Mouse (Mus musculus) testis, adult 2 months (tissue): ENCODE results near the gene Gm20532. TPM values are rescaled to one million over a fixed set of nuclear protein-coding genes. Genes with fewer than 3 reads are reported as not detected.

Experiments used
- H3K27ac ChIP-seq: fragments of 200-500 bp; 2 replicates; pipeline ENCODE4 v1.5.1; 2012; ENCODE audit warnings: low read depth, low read length; ENCODE audit not compliant: control insufficient read depth, insufficient read depth
- H3K27me3 ChIP-seq: fragments of 200-500 bp; 2 replicates; pipeline ENCODE4 v1.6.1; 2012; ENCODE audit warnings: mild to moderate bottlenecking, low read length, moderate library complexity; ENCODE audit not compliant: control insufficient read depth, insufficient read depth
- H3K36me3 ChIP-seq: fragments of 200-500 bp; 2 replicates; pipeline ENCODE4 v1.6.1; 2012; ENCODE audit warnings: mild to moderate bottlenecking, low read length; ENCODE audit not compliant: control insufficient read depth, insufficient read depth
- H3K4me1 ChIP-seq: fragments of 200-500 bp; 2 replicates; pipeline ENCODE4 v1.6.1; 2012; ENCODE audit warnings: low read length; ENCODE audit not compliant: control insufficient read depth, insufficient read depth
- H3K4me3 ChIP-seq: fragments of 200-500 bp; 2 replicates; pipeline ENCODE4 v1.5.1; 2012; ENCODE audit warnings: low read depth, mild to moderate bottlenecking, low read length, moderate library complexity, mixed read lengths; ENCODE audit not compliant: control insufficient read depth
- CTCF ChIP-seq: fragments of 200-500 bp; IDR thresholded peaks from 2 replicates; pipeline ENCODE4 v1.5.1; 2012; ENCODE audit warnings: low read depth, mild to moderate bottlenecking, inconsistent platforms, low read length, moderate library complexity; ENCODE audit not compliant: control insufficient read depth, insufficient read depth, insufficient replicate concordance
- POLR2A ChIP-seq: fragments of 200-500 bp; IDR thresholded peaks from 2 replicates; pipeline ENCODE4 v1.6.1; 2012; ENCODE audit warnings: low read depth, mild to moderate bottlenecking, inconsistent platforms, low read length, moderate library complexity; ENCODE audit not compliant: control insufficient read depth
- polyA plus RNA-seq: library from polyadenylated mRNA; depleted of rRNA; stranded (reverse); fragments of >200 nt; gene quantifications from 2 replicates; pipeline ENCODE4 v1.2.3, GENCODE M21; 2012

Gm20532 gene
- polyA plus RNA-seq, 1 experiment: not detected

DNA sequence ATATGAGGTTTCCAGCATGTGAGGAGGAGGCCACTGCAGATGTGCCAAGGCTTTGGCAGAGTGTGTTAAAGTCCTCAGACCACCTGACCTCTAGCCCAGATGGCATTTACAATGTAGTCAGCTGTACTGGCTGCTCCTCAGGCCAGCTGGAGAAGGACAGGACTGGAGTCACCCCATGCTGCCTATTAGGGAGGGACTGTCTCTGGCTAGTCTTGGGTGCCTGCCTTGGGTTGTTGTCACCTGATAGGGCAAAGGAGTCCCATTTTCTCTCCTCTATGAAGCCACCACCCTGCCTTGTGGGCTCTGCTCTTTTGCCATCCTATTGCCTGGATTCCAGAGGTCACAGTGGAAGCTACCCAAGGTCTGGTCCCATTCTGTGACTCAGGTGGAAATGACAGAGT is 22.8 kb downstream of the Gm20532 start:
- Histone ChIP-seq H3K4me3 (no peak overlapping the region), H3K27ac (no peak overlapping the region), H3K27me3 (peaks cover 2% of the 10 kb centered on the region; the same call in 1 of the 2 replicates), H3K4me1 (peaks cover 3% of the 10 kb centered on the region; the same call in 1 of the 2 replicates), H3K36me3 (no peaks in the 10 kb centered on the region)
- TF ChIP-seq CTCF (no peak), POLR2A (no peak)

DNA sequence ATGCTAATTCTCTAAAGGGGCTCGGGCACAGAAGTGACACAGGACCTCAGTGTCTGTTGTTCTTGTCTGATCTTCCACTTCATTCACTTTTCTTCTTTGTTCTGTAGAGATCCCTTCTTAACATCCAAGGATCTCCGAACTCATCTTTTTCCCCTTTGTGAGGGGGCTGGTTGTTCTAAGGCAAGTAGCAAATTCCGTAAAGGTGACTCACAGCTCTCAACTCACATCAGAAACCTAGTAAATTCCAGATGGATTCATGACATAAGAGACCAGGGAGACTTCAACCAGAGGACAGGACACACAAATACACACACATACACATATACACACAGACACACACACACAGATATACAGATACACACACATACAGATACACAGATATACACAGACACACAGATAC is 24.1 kb downstream of the Gm20532 start:
- TF ChIP-seq CTCF (no peak), POLR2A (no peak)
- Histone ChIP-seq H3K36me3 (no peaks in the 10 kb centered on the region), H3K27ac (no peak overlapping the region)

DNA sequence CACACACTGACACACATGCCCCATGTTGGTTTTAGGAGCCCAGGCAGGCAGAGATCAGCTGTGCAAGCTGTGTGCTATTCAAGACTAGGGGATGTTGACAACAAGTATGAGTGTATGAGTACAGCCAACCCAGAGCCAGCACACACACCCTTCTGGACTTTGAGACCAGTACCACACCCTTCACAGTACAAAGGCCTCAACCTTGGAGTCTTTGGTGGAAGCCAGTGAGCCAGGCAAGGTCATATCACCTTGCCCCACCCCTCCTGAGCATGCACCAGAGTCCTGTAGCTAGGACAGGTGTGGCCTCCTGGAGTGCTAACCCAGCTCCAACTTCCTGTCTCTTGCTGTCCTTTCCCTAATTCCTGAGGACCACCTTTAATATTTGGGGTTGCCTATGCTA is 24.6 kb downstream of the Gm20532 start:
- Histone ChIP-seq H3K27ac (no peak overlapping the region), H3K4me3 (no peak overlapping the region), H3K4me1 (no peaks in the 10 kb centered on the region; the same call in 1 of the 2 replicates), H3K36me3 (no peaks in the 10 kb centered on the region), H3K27me3 (no peaks in the 10 kb centered on the region)
- TF ChIP-seq CTCF (no peak), POLR2A (no peak)

More for the DNA sequence above, 24.1 kb downstream of the Gm20532 start:
- Histone ChIP-seq H3K4me1 (no peaks in the 10 kb centered on the region; the same call in 1 of the 2 replicates), H3K4me3 (no peak overlapping the region), H3K27me3 (no peaks in the 10 kb centered on the region)

DNA sequence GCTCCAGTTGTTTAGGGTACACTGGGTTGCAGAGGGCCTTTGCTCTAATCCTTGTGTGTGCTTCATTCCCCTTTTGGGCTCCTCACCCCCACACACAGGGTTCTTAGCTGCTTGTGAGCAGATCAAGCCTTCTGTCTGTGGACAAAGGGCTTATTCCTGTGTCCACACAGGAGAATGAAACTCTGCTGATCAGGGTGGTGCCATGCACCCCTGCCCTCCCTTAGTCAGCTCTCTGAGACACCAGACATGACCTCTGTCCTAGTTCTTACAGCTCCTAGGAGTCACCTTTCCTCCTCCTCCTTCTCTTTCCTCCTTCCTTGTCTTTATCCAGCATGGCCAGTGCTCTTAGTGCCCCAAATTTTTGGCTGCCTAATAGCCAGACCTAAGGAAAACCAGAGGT is 25.5 kb downstream of the Gm20532 start:
- TF ChIP-seq POLR2A: no peak
- TF ChIP-seq CTCF: no peak
- Histone ChIP-seq H3K4me3 (no peak overlapping the region), H3K27ac (no peak overlapping the region), H3K27me3 (no peaks in the 10 kb centered on the region), H3K4me1 (no peaks in the 10 kb centered on the region; the same call in 1 of the 2 replicates), H3K36me3 (no peaks in the 10 kb centered on the region)

DNA sequence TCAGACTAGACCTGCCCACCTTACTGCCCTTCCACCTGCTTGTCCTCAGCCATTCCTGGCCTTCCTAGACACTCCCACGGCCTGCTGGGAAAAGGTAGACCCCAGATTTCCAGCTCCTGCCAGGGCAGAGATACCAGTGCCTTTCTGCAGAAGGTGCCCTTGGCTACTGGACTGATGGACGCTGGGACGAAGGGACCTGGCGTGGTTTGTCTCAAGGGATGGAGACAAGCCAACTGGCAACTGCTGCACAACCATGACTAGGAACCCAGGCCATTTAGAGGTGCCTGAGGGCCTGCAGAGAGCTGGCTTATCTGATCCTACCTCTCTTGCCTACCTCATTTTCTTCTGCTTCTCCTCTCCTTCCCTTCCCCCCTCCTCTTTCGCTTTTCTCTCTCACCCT is 28.5 kb downstream of the Gm20532 start:
- no peak overlapping the region for H3K4me3 ChIP-seq
- H3K27ac ChIP-seq: no peak overlapping the region
- H3K36me3 ChIP-seq: no peaks in the 10 kb centered on the region
- no peaks in the 10 kb centered on the region for H3K27me3 ChIP-seq
- no peaks in the 10 kb centered on the region for H3K4me1 ChIP-seq
- TF ChIP-seq POLR2A (no peak), CTCF (no peak)

DNA sequence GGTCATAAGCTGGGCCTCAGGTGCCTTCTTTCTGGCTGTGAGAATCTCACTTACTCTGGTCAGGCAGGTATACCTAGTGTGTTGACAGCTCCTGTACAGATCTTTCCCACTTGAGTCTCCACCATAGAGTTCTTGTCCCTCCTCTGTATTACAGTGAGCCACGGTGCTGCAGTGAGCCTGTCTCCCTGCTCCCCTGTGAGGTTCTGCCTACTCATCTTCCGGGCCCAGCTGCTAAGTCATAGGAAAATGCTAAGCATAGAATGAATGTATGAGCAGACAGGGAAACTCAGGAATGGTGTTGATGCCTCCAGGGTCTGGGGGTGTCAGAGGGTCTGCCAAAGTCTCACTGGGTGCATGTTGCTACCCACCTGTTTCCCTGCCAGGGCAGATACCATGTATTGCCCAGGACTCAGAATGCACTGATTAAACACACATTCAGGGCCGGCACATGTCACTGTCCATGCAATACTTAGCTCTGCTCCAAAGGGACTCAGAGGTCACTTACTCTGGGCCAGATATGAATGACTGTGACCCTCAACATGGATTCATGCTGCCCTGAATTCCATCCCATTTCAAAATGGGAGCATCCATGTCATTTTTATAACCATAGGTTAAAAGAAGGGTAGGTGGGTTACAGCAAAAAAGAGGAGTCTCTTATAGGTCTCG is 29.2 kb downstream of the Gm20532 start:
- Histone ChIP-seq H3K27me3 (no peaks in the 10 kb centered on the region), H3K4me1 (no peaks in the 10 kb centered on the region), H3K4me3 (no peak overlapping the region), H3K36me3 (no peaks in the 10 kb centered on the region), H3K27ac (no peak overlapping the region)
- TF ChIP-seq POLR2A (no peak), CTCF (no peak)

DNA sequence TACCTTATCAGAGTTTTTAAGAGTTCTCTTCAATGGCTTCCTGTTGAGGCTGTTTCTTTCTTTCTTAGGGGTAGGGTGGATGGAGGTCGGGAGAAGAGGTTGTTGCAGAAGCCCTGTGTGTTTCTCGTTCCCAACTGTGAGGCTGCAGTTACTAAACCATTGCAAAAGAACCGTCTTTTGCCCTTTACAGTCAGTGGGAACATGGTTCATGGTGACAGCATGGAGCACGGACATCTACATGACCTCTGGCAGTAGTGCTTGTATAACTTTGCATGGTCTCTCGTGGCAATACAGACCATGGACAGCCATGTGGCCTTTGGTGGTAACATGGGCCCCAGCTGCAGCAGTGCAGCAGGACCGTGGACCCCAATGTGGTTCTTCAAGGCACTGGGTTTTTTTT is 30.9 kb downstream of the Gm20532 start:
- TF ChIP-seq POLR2A (no peak), CTCF (no peak)
- no peak overlapping the region for H3K4me3 ChIP-seq
- no peak overlapping the region for H3K27ac ChIP-seq

DNA sequence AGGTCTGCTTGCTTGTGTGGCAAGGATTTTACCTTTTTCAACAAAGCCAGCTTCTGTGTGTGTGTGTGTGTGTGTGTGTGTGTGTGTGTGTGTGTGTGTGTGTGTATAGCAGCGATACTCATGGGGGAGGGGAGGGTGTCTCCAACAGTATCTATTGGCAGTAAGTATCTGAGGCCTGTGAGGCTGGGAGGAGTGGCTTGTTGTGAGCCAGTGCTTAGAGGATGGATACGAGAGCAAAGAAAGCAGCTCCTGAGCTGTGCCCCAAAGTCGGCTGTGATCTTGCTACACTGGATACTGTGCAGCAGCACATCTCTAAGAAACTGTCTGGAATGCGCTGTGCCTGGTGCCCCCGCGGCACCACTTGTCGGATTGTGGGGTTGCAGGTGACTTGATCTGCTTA is 31.5 kb downstream of the Gm20532 start:
- Histone ChIP-seq H3K4me1 (no peaks in the 10 kb centered on the region), H3K4me3 (no peak overlapping the region), H3K27me3 (no peaks in the 10 kb centered on the region), H3K27ac (no peak overlapping the region), H3K36me3 (no peaks in the 10 kb centered on the region)
- TF ChIP-seq CTCF: no peak
- no peak for TF ChIP-seq POLR2A

More for the DNA sequence above, 30.9 kb downstream of the Gm20532 start:
- Histone ChIP-seq H3K4me1 (no peaks in the 10 kb centered on the region), H3K27me3 (no peaks in the 10 kb centered on the region), H3K36me3 (no peaks in the 10 kb centered on the region)

DNA sequence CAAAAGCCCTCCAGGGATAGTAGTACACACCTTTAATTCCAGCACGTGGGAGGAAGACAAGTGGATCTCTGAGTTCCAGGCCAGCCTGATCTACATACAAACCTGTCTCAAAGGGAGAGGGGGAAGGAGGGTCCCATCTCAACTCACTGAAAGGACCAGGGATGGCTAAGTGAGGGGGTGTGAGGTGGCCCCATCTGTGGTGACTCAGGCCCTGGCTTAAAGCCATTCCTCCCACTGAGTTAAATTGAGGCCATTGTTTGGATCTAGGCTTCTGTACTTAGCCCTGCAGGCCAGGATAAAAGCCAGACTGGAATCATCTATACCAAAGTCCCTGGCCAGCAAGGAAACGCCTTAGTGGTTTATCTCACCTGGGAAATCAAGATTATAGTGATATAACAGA is 34.8 kb downstream of the Gm20532 start:
- Histone ChIP-seq H3K36me3 (no peaks in the 10 kb centered on the region), H3K4me1 (no peaks in the 10 kb centered on the region), H3K27me3 (no peaks in the 10 kb centered on the region), H3K27ac (no peak overlapping the region), H3K4me3 (no peak overlapping the region)
- no peak for TF ChIP-seq POLR2A
- TF ChIP-seq CTCF: no peak
